Mouse (Mus musculus): ENCODE measurements around the gene Cacnb2. TPM values are rescaled to one million over a fixed set of nuclear protein-coding genes. Genes with fewer than 3 reads are reported as not detected.

Cacnb2 gene
- total RNA-seq, 1 experiment from 2014 or later, result 35.5 TPM

DNA sequence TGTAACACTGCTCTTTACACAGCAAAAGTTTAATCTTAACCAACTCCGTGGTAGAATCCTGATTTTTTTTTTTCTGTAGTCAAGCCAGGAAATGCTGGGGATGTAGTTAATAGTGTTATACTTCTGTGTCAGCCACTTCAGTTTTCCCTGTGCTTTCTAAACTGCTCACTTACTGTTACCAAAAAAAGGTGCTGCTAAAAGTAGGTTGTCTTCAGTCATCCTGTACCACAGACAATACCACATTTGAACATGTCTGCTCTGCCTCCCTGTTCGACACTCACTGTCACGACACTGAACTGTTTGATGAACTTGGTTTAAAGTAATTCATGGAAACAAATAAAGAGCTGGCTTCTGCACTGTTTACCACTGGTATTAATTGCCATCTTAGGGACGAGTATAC is 385.6 kb downstream of the Cacnb2 start:
- DNase-seq, result no peak

DNA sequence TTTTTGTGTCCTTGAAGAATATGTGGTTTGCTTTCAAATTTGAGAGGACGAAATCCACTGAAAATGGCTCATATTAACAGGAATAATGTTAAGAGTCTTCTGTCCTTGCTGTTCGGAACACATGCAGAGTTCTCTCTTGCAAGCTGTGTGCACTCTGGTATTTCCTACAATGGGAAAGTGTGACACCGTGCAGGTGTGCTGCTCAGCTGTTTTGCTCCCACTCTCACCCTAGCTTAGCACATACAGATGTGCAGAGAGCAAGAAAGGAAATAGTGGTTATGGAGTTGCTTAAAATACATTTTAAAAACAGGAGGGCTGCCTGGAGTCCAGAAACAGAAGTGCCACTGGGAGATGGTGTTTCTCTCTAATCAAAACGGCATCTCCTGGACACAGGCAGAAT is 386.5 kb downstream of the Cacnb2 start:
- DNase-seq, result no peak

- DNase-seq, result no peak
Measured at GRCm38 (mm10) chr2:14992531-14992930, 389.6 kb downstream of the Cacnb2 start.

DNA sequence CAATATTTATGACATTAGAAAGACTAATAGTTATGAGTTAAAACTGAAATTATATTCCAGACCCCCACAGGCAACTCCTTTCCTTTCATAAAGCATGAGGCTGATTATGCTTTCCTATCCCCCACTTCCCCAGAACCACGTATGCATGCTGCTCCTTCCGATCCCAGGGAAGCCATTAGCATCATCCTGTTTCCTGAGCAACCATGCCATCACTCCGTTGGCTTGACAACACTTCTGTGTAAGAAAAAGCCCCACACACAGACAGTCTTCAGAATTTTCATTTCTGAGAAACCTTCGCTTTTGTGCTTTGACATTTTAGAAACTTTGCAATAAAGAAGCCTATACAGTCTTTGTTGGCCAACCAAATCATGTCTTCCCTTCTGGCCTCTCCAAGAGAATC is 393.1 kb downstream of the Cacnb2 start:
- DNase-seq, result no peak

GRCm38 (mm10) chr2:14997836-14998235 is 394.9 kb downstream of the Cacnb2 start:
- DNase-seq, result no peak

- DNase-seq, result no peak
Measured at GRCm38 (mm10) chr2:15007531-15007930, 404.6 kb downstream of the Cacnb2 start.

DNA sequence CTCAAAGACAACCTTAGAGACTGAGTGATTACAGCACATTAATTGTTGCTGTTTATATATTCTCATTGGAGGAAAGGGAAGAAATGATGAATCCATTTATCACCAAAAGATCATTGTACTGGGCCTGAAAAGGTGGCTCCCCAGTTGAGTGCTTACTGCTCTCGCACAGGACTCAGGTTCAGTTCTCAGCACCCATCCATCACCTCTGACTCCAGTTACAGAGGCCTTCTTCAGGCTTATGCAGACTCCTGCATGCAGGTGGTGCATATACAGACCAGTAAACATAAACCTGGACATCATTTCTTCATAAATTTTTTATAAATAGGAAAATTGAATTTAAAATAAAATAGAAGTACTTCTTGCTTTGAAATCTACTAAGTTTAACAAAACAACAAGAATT is 405.2 kb downstream of the Cacnb2 start:
- no peak for DNase-seq

DNA sequence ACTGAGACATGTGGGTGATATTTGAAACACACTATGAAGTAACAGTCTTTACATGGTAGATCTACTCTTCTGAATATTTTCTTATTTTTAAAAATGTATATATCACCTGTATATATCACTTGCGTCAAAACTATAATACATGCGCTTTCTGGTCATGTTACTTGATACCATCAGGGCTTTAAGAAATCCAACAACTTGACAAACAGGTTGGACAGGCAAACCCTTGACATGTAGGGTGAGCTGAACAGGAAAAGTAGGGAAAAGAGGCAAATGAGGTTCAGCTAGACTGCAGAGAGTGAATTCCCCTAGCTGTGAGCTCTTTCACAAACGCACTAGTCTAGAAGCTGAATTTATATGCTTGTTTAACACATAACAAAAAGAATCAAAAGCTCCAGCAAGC is 423.9 kb downstream of the Cacnb2 start:
- DNase-seq, result no peak

GRCm38 (mm10) chr2:15027816-15028215 is 424.9 kb downstream of the Cacnb2 start:
- no peak for DNase-seq

Other genes with a start within 250 kb of the Cacnb2 start
- 0.11 and 0.19 TPM in 2 replicates for gene Slc39a12, start 214.8 kb upstream of the Cacnb2 start, total RNA-seq (2021)